Mouse (Mus musculus): ENCODE measurements at regions not wholly inside any gene's neighbourhood (a gene's known extent, or its start where the extent isn't known, plus 50 kb on each side); places are given as distances from the start of the nearest gene placed in this dataset.

DNA sequence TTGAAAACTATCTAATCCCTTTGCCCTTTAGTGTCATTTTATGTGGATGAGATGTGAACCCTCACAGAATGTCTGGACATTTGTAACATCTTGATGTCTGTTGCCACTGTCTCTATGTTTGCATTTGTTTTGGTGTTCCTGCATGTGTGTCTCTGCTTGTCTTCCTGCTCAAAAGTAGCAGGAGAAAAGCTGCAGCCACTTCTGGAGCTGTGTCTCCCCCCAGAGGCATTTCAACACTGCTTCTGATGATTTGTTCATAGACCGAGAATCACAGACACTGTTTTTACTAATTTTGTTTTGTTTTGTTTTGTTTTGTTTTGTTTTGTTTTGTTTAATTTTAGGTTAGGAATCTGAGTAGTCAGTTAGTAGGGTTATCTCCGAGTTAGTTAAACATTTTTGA, 883.8 kb downstream of the Gbe1 start:
- H3K36me3 ChIP-seq (replicated peaks) = no peaks in the 10 kb centered on the region

GRCm38 (mm10) chr16:71208806-71209205, 895.1 kb downstream of the Gbe1 start:
- no peak overlapping the region for H3K4me2 ChIP-seq
- H3K36me3 ChIP-seq (replicated peaks) = no peaks in the 10 kb centered on the region
- no peaks in the 10 kb centered on the region for H3K9me3 ChIP-seq
- H3K4me1 ChIP-seq = no peaks in the 10 kb centered on the region
- ATAC-seq (replicated peaks) = peak; percentile 58; the same call in 1 of the 2 replicates
- H3K4me3 ChIP-seq = no peak overlapping the region
- no peak overlapping the region for H3K27ac ChIP-seq
- WGBS = 45% methylated on average over 7 of the region's 7 CpGs
- no peak overlapping the region for H3K9ac ChIP-seq
- H3K27me3 ChIP-seq (replicated peaks) = no peaks in the 10 kb centered on the region

More for the DNA sequence above, 883.8 kb downstream of the Gbe1 start:
- H3K4me2 ChIP-seq = no peak overlapping the region
- ATAC-seq (replicated peaks) = no peak
- no peak overlapping the region for H3K4me3 ChIP-seq
- no peaks in the 10 kb centered on the region for H3K9me3 ChIP-seq
- WGBS = 62% methylated on average over 2 of the region's 2 CpGs
- H3K9ac ChIP-seq = no peak overlapping the region
- no peak overlapping the region for H3K27ac ChIP-seq
- no peaks in the 10 kb centered on the region for H3K4me1 ChIP-seq
- no peaks in the 10 kb centered on the region for H3K27me3 ChIP-seq (replicated peaks)

GRCm38 (mm10) chr16:71224469-71224868, 910.7 kb downstream of the Gbe1 start:
- H3K9ac ChIP-seq = no peak overlapping the region
- whole genome bisulfite sequencing = 45% methylated on average over 6 of the region's 6 CpGs
- H3K4me1 ChIP-seq = peaks cover 2% of the 10 kb centered on the region; the same call in 1 of the 2 replicates
- H3K36me3 ChIP-seq (replicated peaks) = no peaks in the 10 kb centered on the region
- H3K27ac ChIP-seq = no peak overlapping the region
- no peaks in the 10 kb centered on the region for H3K27me3 ChIP-seq (replicated peaks)
- H3K4me3 ChIP-seq = no peak overlapping the region
- H3K4me2 ChIP-seq = no peak overlapping the region
- 0 out of 2 replicates have a peak, but pooled peaks have one; percentile 9 for ATAC-seq (replicated peaks)
- H3K9me3 ChIP-seq = no peaks in the 10 kb centered on the region

- WGBS = 67% methylated on average over 5 of the region's 5 CpGs
- H3K9ac ChIP-seq = no peak overlapping the region
- no peaks in the 10 kb centered on the region for H3K9me3 ChIP-seq
- H3K27ac ChIP-seq = no peak overlapping the region
- no peak for ATAC-seq (replicated peaks)
- H3K4me1 ChIP-seq = no peaks in the 10 kb centered on the region
- no peak overlapping the region for H3K4me3 ChIP-seq
- H3K36me3 ChIP-seq (replicated peaks) = no peaks in the 10 kb centered on the region
- H3K4me2 ChIP-seq = no peak overlapping the region
- no peaks in the 10 kb centered on the region for H3K27me3 ChIP-seq (replicated peaks)
Observed at GRCm38 (mm10) chr16:71230104-71230653, 916.4 kb downstream of the Gbe1 start.

GRCm38 (mm10) chr16:71243065-71243464, 929.3 kb downstream of the Gbe1 start:
- 0 out of 2 replicates have a peak, but pooled peaks cover 4% of the 10 kb centered on the region for H3K4me1 ChIP-seq
- no peaks in the 10 kb centered on the region for H3K9me3 ChIP-seq
- H3K4me2 ChIP-seq = no peak overlapping the region
- ATAC-seq (replicated peaks) = no peak
- H3K4me3 ChIP-seq = no peak overlapping the region
- no peak overlapping the region for H3K9ac ChIP-seq
- H3K27ac ChIP-seq = no peak overlapping the region
- no peaks in the 10 kb centered on the region for H3K36me3 ChIP-seq (replicated peaks)
- H3K27me3 ChIP-seq (replicated peaks) = no peaks in the 10 kb centered on the region

- WGBS = 69% methylated on average over 4 of the region's 4 CpGs
- ATAC-seq (replicated peaks) = no peak
- no peaks in the 10 kb centered on the region for H3K9me3 ChIP-seq
- H3K9ac ChIP-seq = no peak overlapping the region
- no peak overlapping the region for H3K4me3 ChIP-seq
- H3K4me2 ChIP-seq = no peak overlapping the region
- no peak overlapping the region for H3K27ac ChIP-seq
- no peaks in the 10 kb centered on the region for H3K36me3 ChIP-seq (replicated peaks)
- H3K27me3 ChIP-seq (replicated peaks) = no peaks in the 10 kb centered on the region
- H3K4me1 ChIP-seq = 0 out of 2 replicates have a peak, but pooled peaks cover 4% of the 10 kb centered on the region
Observed at GRCm38 (mm10) chr16:71243480-71243879, 929.7 kb downstream of the Gbe1 start.

- Histone ChIP-seq H3K9me3 (no peaks in the 10 kb centered on the region), H3K27me3 (replicated peaks) (no peaks in the 10 kb centered on the region), H3K4me1 (0 out of 2 replicates have a peak, but pooled peaks cover 4% of the 10 kb centered on the region), H3K36me3 (replicated peaks) (no peaks in the 10 kb centered on the region), H3K4me3 (no peak overlapping the region), H3K9ac (no peak overlapping the region), H3K27ac (no peak overlapping the region), H3K4me2 (no peak overlapping the region)
- ATAC-seq (replicated peaks) = peak; percentile 85
- 36% methylated on average over 9 of the region's 9 CpGs for WGBS
Observed at GRCm38 (mm10) chr16:71247516-71248139, 933.9 kb downstream of the Gbe1 start.

GRCm38 (mm10) chr16:71255740-71256139, 942.0 kb downstream of the Gbe1 start:
- H3K27me3 ChIP-seq (replicated peaks) = no peaks in the 10 kb centered on the region
- H3K4me2 ChIP-seq = no peak overlapping the region
- peaks cover 3% of the 10 kb centered on the region; the same call in 1 of the 2 replicates for H3K4me1 ChIP-seq
- H3K36me3 ChIP-seq (replicated peaks) = no peaks in the 10 kb centered on the region
- ATAC-seq (replicated peaks) = no peak; the same call in 1 of the 2 replicates
- 0 out of 2 replicates have a peak overlapping the region, but pooled peaks have one; percentile 15 for H3K27ac ChIP-seq
- no peak overlapping the region for H3K4me3 ChIP-seq
- no peak overlapping the region for H3K9ac ChIP-seq
- no peaks in the 10 kb centered on the region for H3K9me3 ChIP-seq
- 43% methylated on average over 4 of the region's 4 CpGs for WGBS

DNA sequence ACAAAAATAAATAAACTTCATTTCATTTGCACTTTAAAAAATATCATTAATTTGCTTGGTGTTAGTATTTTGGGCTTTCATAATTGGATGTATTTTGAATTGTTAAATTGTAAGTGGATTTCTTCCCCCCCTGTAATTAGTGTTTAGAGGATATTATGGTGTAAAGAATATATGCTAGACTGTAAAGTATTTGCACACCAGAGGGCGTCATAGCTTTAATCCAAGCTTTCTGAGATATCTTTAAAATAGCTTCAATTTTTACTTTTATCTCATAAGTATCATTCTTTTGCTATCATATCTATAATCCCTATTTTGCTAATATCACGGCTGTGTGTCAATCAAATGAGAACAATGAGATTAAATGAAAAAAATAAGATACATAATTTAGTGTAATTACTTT, 942.4 kb downstream of the Gbe1 start:
- 0 out of 2 replicates have a peak overlapping the region, but pooled peaks have one; percentile 15 for H3K27ac ChIP-seq
- H3K4me3 ChIP-seq = no peak overlapping the region
- H3K9ac ChIP-seq = no peak overlapping the region
- H3K4me1 ChIP-seq = peaks cover 3% of the 10 kb centered on the region; the same call in 1 of the 2 replicates
- H3K4me2 ChIP-seq = no peak overlapping the region
- no peaks in the 10 kb centered on the region for H3K36me3 ChIP-seq (replicated peaks)
- peak; percentile 72; the same call in 1 of the 2 replicates for ATAC-seq (replicated peaks)
- no peaks in the 10 kb centered on the region for H3K9me3 ChIP-seq
- WGBS = 63% methylated on average over 2 of the region's 2 CpGs
- H3K27me3 ChIP-seq (replicated peaks) = no peaks in the 10 kb centered on the region

GRCm38 (mm10) chr16:71267191-71267590, 953.4 kb downstream of the Gbe1 start:
- Histone ChIP-seq H3K9me3 (no peaks in the 10 kb centered on the region), H3K27me3 (replicated peaks) (no peaks in the 10 kb centered on the region), H3K27ac (no peak overlapping the region), H3K4me2 (no peak overlapping the region), H3K9ac (no peak overlapping the region), H3K36me3 (replicated peaks) (no peaks in the 10 kb centered on the region), H3K4me1 (peaks cover 4% of the 10 kb centered on the region; the same call in 1 of the 2 replicates), H3K4me3 (no peak overlapping the region)
- 14% methylated on average over 5 of the region's 5 CpGs for WGBS
- ATAC-seq (replicated peaks) = no peak
